ENCODE assay signal across 8 mouse cellular contexts in the genomic region with DNA sequence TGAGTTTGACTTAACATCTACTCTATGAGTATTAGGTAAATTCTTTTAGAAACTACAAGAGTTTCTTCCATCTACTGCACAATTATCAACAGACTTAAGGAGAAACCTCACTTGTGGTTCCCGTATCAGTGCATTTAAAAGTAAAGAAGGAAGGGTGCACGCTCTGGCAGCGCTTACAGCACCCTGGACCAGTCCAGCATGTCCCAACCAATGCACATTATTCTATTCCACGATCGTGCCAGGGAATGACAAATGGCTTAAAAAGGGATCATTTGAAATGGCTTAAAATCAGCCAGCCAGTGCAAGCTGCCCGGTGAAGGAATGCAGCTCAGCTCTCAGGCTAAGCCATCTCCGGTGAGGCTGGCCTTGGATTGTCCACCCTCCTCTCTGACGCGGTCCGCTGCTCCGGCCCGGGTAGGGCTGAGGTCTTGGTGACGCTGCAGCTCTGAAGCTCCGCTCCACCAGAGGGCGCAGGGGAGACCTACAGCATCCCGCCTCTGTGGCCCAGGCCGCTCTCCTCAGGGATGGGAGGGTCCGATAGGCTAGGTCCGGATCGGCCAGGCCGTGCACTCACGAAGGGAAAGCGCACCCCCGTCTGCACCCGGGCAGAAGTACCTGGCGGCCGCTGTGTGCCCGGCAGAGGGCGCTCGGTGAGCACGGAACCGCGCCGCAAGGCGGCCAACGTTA. TPM values are rescaled to one million over a fixed set of nuclear protein-coding genes. Genes with fewer than 3 reads are reported as not detected.
DNase-seq lines count a peak whose midpoint lies in the region; ATAC-seq and TF ChIP-seq lines count a peak whose summit lies in the region.

No protein-coding gene starts in this region.

- TF ChIP-seq CTCF in bone marrow macrophage, adult 2 months (IDR thresholded peaks at IDR 0.05; ENCODE audit: low read depth, low read length): peak; percentile 100
- peak; percentile 96 for TF ChIP-seq CTCF in midbrain, postnatal 0 days (IDR thresholded peaks at IDR 0.05)

- WGBS in heart, embryonic 10.5 days: 8% methylated on average over 36 of the region's 36 CpGs
- 8% methylated on average over 36 of the region's 36 CpGs for WGBS in kidney, embryonic 14.5 days
- WGBS in limb, embryonic 14.5 days: 9% methylated on average over 30 of the region's 36 CpGs
- WGBS in midbrain, postnatal 0 days: 6% methylated on average over 34 of the region's 36 CpGs

- peaks cover 28% of the 10 kb centered on the region for H3K27me3 ChIP-seq in heart, embryonic 10.5 days (ENCODE audit: insufficient read depth, poor library complexity, severe bottlenecking)
- no peaks in the 10 kb centered on the region for H3K27me3 ChIP-seq in kidney, embryonic 14.5 days (ENCODE audit: control insufficient read depth, insufficient read depth, low read length)
- H3K27me3 ChIP-seq in limb, embryonic 14.5 days (ENCODE audit: control insufficient read depth, insufficient read depth, low read length): 0 out of 2 replicates have a peak, but pooled peaks cover 3% of the 10 kb centered on the region
- H3K27me3 ChIP-seq in midbrain, postnatal 0 days (ENCODE audit: insufficient read depth, low read length): 0 out of 2 replicates have a peak, but pooled peaks cover 5% of the 10 kb centered on the region

- H3K4me2 ChIP-seq in kidney, embryonic 14.5 days (replicated peaks; ENCODE audit: low read depth, low read length): peak overlapping the region; percentile 42
- H3K4me2 ChIP-seq in limb, embryonic 14.5 days (replicated peaks; ENCODE audit: low read depth, low read length, severe bottlenecking): peak overlapping the region; percentile 52
- H3K4me2 ChIP-seq in midbrain, postnatal 0 days (ENCODE audit: low read depth, low read length, poor library complexity, severe bottlenecking): peak overlapping the region; percentile 71

- H3K36me3 ChIP-seq in heart, embryonic 10.5 days: no peaks in the 10 kb centered on the region
- no peaks in the 10 kb centered on the region for H3K36me3 ChIP-seq in kidney, embryonic 14.5 days (ENCODE audit: control insufficient read depth, insufficient read depth, low read length)
- H3K36me3 ChIP-seq in limb, embryonic 14.5 days (ENCODE audit: control insufficient read depth, insufficient read depth, low read length): no peaks in the 10 kb centered on the region
- no peaks in the 10 kb centered on the region for H3K36me3 ChIP-seq in midbrain, postnatal 0 days (ENCODE audit: insufficient read depth, low read length)

- no peak overlapping the region for H3K9ac ChIP-seq in kidney, embryonic 14.5 days (ENCODE audit: low read depth, low read length)
- H3K9ac ChIP-seq in limb, embryonic 14.5 days (ENCODE audit: low read depth, low read length, severe bottlenecking): no peak overlapping the region
- peak overlapping the region; percentile 57 for H3K9ac ChIP-seq in midbrain, postnatal 0 days (replicated peaks; ENCODE audit: low read length, poor library complexity, severe bottlenecking)

- DNase-seq in A20 (ENCODE audit: low read depth, low spot score): peak; percentile 85
- DNase-seq in heart, embryonic 10.5 days (ENCODE audit: low spot score): peak; percentile 98
- DNase-seq in limb, embryonic 14.5 days (ENCODE audit: low spot score): peak; percentile 94
- DNase-seq in midbrain, postnatal 0 days (ENCODE audit: low spot score): peak; percentile 96
- peak; percentile 62 to 87 for DNase-seq in spleen, postnatal 10 days (ENCODE audit: low spot score in 2 of 2)

- no peaks in the 10 kb centered on the region for H3K4me1 ChIP-seq in bone marrow macrophage, adult 2 months (ENCODE audit: control insufficient read depth, insufficient read depth, low read length)
- peaks cover 9% of the 10 kb centered on the region for H3K4me1 ChIP-seq in heart, embryonic 10.5 days
- H3K4me1 ChIP-seq in kidney, embryonic 14.5 days (ENCODE audit: control insufficient read depth, insufficient read depth, low read length): peaks cover 8% of the 10 kb centered on the region; the same call in 1 of the 2 replicates
- H3K4me1 ChIP-seq in limb, embryonic 14.5 days (ENCODE audit: control insufficient read depth, insufficient read depth, low read length): 0 out of 2 replicates have a peak, but pooled peaks cover 11% of the 10 kb centered on the region
- H3K4me1 ChIP-seq in midbrain, postnatal 0 days (ENCODE audit: insufficient read depth, low read length): no peaks in the 10 kb centered on the region

- ATAC-seq in erythroblast, adult 5-6 weeks (replicated peaks; ENCODE audit: low FRiP score, poor library complexity, severe bottlenecking): peak; percentile 88
- peak; percentile 100 for ATAC-seq in kidney, embryonic 14.5 days (ENCODE audit: low FRiP score, low TSS enrichment)
- ATAC-seq in limb, embryonic 14.5 days (ENCODE audit: low FRiP score, low read depth): peak; percentile 98
- ATAC-seq in midbrain, postnatal 0 days (ENCODE audit: low FRiP score): peak; percentile 94

- no peaks in the 10 kb centered on the region for H3K9me3 ChIP-seq in heart, embryonic 10.5 days
- no peaks in the 10 kb centered on the region for H3K9me3 ChIP-seq in kidney, embryonic 14.5 days (ENCODE audit: control insufficient read depth, low read length)
- no peaks in the 10 kb centered on the region for H3K9me3 ChIP-seq in limb, embryonic 14.5 days (ENCODE audit: control insufficient read depth, low read length)
- H3K9me3 ChIP-seq in midbrain, postnatal 0 days (ENCODE audit: low read length): no peaks in the 10 kb centered on the region

- peak overlapping the region; percentile 45 for H3K4me3 ChIP-seq in bone marrow macrophage, adult 2 months (ENCODE audit: insufficient read depth, low read length)
- H3K4me3 ChIP-seq in heart, embryonic 10.5 days: peak overlapping the region; percentile 40
- H3K4me3 ChIP-seq in kidney, embryonic 14.5 days (ENCODE audit: low read length): peak overlapping the region; percentile 22; the same call in 1 of the 2 replicates
- H3K4me3 ChIP-seq in limb, embryonic 14.5 days (replicated peaks; ENCODE audit: low read length): peak overlapping the region; percentile 28
- peak overlapping the region; percentile 42 for H3K4me3 ChIP-seq in midbrain, postnatal 0 days (ENCODE audit: low read depth, low read length)

- H3K27ac ChIP-seq in bone marrow macrophage, adult 2 months (ENCODE audit: insufficient read depth, low read depth, low read length): no peak overlapping the region
- H3K27ac ChIP-seq in heart, embryonic 10.5 days: peak overlapping the region; percentile 16; the same call in 1 of the 2 replicates
- no peak overlapping the region for H3K27ac ChIP-seq in kidney, embryonic 14.5 days (ENCODE audit: low read depth, low read length)
- no peak overlapping the region for H3K27ac ChIP-seq in limb, embryonic 14.5 days (replicated peaks; ENCODE audit: low read depth, low read length)
- H3K27ac ChIP-seq in midbrain, postnatal 0 days (ENCODE audit: low read depth, low read length): no peak overlapping the region

- no peak for TF ChIP-seq POLR2A in bone marrow macrophage, adult 2 months (IDR thresholded peaks at IDR 0.05; ENCODE audit: borderline replicate concordance, low read depth, low read length)
- TF ChIP-seq POLR2A in limb, embryonic 14.5 days (IDR thresholded peaks at IDR 0.05; ENCODE audit: borderline replicate concordance, extremely low read depth, insufficient read depth, insufficient read length): no peak

RNA-seq across cellular contexts. Expression of gene Gm10428, which starts 3.7 kb away (rescaled TPM):
- polyA plus RNA-seq in bone marrow macrophage, adult 2 months (2012; ENCODE audit: insufficient read depth, insufficient read length, missing spikeins): not detected in 2 replicates
- total RNA-seq in erythroblast, adult 5-6 weeks (2015; ENCODE audit: low replicate concordance): not detected in 2 replicates
- total RNA-seq in erythroblast, adult 5-6 weeks (2017; ENCODE audit: low replicate concordance): not detected in 2 replicates
- not detected in 2 replicates for polyA plus RNA-seq in heart, embryonic 10.5 days (2016; fragmentation: Nextera tagmentation; extraction: Ambion mirVana)
- polyA plus RNA-seq in kidney, embryonic 14.5 days (2014; fragmentation: Nextera tagmentation; extraction: Ambion mirVana): not detected in 2 replicates
- polyA plus RNA-seq in limb, embryonic 14.5 days (2012; rRNA removed): not detected in 2 replicates
- not detected in 2 replicates for polyA plus RNA-seq in limb, embryonic 14.5 days (2014; fragmentation: Nextera tagmentation; extraction: Ambion mirVana)
- total RNA-seq in midbrain, postnatal 0 days (2014; rRNA removed): not detected in 2 replicates
- polyA plus RNA-seq in midbrain, postnatal 0 days (2015; fragmentation: Nextera tagmentation; extraction: Ambion mirVana): 0.83 TPM in 1 of 2 replicates, not detected in the other

RNA-seq across cellular contexts. Expression of gene Zfp287, which starts 24.9 kb away (rescaled TPM):
- polyA plus RNA-seq in bone marrow macrophage, adult 2 months (2012; ENCODE audit: insufficient read depth, insufficient read length, missing spikeins): 3.2 and 4.5 TPM in 2 replicates
- not detected in 2 replicates for total RNA-seq in erythroblast, adult 5-6 weeks (2015; ENCODE audit: low replicate concordance)
- 0.98 TPM in 1 of 2 replicates, not detected in the other for total RNA-seq in erythroblast, adult 5-6 weeks (2017; ENCODE audit: low replicate concordance)
- polyA plus RNA-seq in heart, embryonic 10.5 days (2016; fragmentation: Nextera tagmentation; extraction: Ambion mirVana): 6.7 and 8.0 TPM in 2 replicates
- 5.9 and 10.1 TPM in 2 replicates for polyA plus RNA-seq in kidney, embryonic 14.5 days (2014; fragmentation: Nextera tagmentation; extraction: Ambion mirVana)
- 7.7 and 8.9 TPM in 2 replicates for polyA plus RNA-seq in limb, embryonic 14.5 days (2012; rRNA removed)
- polyA plus RNA-seq in limb, embryonic 14.5 days (2014; fragmentation: Nextera tagmentation; extraction: Ambion mirVana): 9.2 and 10.7 TPM in 2 replicates
- total RNA-seq in midbrain, postnatal 0 days (2014; rRNA removed): 20.6 and 22.2 TPM in 2 replicates
- 12.9 and 13.0 TPM in 2 replicates for polyA plus RNA-seq in midbrain, postnatal 0 days (2015; fragmentation: Nextera tagmentation; extraction: Ambion mirVana)

RNA-seq across cellular contexts. Expression of gene Zfp286, which starts 32.7 kb away (rescaled TPM):
- 1.7 and 2.1 TPM in 2 replicates for polyA plus RNA-seq in bone marrow macrophage, adult 2 months (2012; ENCODE audit: insufficient read depth, insufficient read length, missing spikeins)
- 0.63 TPM in 1 of 2 replicates, not detected in the other for total RNA-seq in erythroblast, adult 5-6 weeks (2015; ENCODE audit: low replicate concordance)
- not detected in 2 replicates for total RNA-seq in erythroblast, adult 5-6 weeks (2017; ENCODE audit: low replicate concordance)
- polyA plus RNA-seq in heart, embryonic 10.5 days (2016; fragmentation: Nextera tagmentation; extraction: Ambion mirVana): 10.8 and 14.9 TPM in 2 replicates
- polyA plus RNA-seq in kidney, embryonic 14.5 days (2014; fragmentation: Nextera tagmentation; extraction: Ambion mirVana): 19.6 and 19.7 TPM in 2 replicates
- 14.0 and 17.0 TPM in 2 replicates for polyA plus RNA-seq in limb, embryonic 14.5 days (2012; rRNA removed)
- polyA plus RNA-seq in limb, embryonic 14.5 days (2014; fragmentation: Nextera tagmentation; extraction: Ambion mirVana): 22.2 and 31.9 TPM in 2 replicates
- total RNA-seq in midbrain, postnatal 0 days (2014; rRNA removed): 20.1 and 25.0 TPM in 2 replicates
- polyA plus RNA-seq in midbrain, postnatal 0 days (2015; fragmentation: Nextera tagmentation; extraction: Ambion mirVana): 15.6 and 16.9 TPM in 2 replicates
